Mouse (Mus musculus) bone marrow macrophage, adult 2 months (primary cell): Measurements from ENCODE around the gene Ryk.

ENCODE experiments used
- CTCF ChIP-seq: IDR thresholded peaks from 2 replicates; pipeline ENCODE4 v1.5.1; 2012; ENCODE audit warnings: low read depth, mild to moderate bottlenecking, low read length, moderate library complexity
- POLR2A ChIP-seq: IDR thresholded peaks from 2 replicates; pipeline ENCODE4 v1.6.1; 2012; ENCODE audit warnings: mild to moderate bottlenecking, low read depth, low read length, borderline replicate concordance

DNA sequence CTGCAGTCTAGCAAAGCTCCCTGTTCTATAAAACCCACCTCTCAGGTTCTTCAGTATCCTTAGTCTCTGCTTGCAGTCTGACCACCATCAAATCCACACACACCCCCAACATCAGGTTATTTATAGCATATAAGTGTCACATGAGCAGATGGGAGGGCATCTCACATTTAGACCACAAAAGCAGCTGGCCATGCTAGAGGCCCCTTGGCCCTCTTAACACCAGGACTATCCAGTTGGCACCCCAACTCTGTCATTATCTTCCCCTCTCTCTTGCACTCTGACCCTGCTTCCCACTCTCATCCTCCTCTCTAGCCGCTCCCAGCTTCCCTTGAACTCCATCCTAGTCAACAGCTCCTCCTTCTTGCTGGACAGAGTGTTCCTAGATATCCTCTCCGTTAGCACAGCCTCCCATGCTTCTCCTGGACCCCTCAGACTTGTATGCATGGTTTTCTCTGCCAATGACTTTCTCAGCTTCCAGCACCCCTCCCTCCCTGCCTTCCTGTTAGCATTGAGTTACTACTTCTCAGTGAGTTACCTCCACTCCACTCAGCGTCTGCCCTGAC, 80.7 kb downstream of the Ryk start:
- TF ChIP-seq CTCF = no peak
- TF ChIP-seq POLR2A = no peak
